Mouse (Mus musculus): ENCODE measurements around the gene Gdf2.

The Gdf2 gene

GRCm38 (mm10) chr14:33956055-33956454 is 15.2 kb downstream of the Gdf2 start:
- no peak for DNase-seq (ENCODE audit: low spot score)

GRCm38 (mm10) chr14:33958186-33958585 is 17.3 kb downstream of the Gdf2 start:
- DNase-seq (ENCODE audit: low spot score), result no peak

GRCm38 (mm10) chr14:33958841-33959240 is 18.0 kb downstream of the Gdf2 start:
- DNase-seq (ENCODE audit: low spot score), result no peak

DNA sequence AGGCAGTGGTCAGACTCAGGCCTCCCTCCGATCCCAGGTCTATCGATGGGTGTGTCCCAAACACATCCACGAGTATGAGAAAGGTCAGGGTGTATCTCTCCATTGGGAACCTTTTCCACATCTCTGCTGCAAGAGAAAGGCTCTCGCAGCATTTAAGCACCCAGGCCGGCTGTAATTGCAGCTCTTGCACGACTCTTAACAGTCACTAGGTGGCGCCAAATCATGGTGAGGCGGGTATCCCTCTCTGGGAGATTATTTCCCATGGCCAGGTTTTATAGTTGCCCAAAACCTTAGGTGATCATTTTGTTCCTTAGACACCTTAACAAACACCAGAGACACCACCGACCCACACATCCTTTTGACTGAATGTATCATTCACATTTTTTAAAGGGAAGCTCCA is 18.5 kb downstream of the Gdf2 start:
- DNase-seq (ENCODE audit: low spot score), result peak; percentile 85

GRCm38 (mm10) chr14:33965675-33966074 is 24.8 kb downstream of the Gdf2 start:
- peak; percentile 30 for DNase-seq (ENCODE audit: low spot score)

- peak; percentile 61 for DNase-seq (ENCODE audit: low spot score)
Measured at GRCm38 (mm10) chr14:33972679-33973078, 31.8 kb downstream of the Gdf2 start.

- DNase-seq (ENCODE audit: low spot score), result no peak
Measured at GRCm38 (mm10) chr14:33974752-33975151, 33.9 kb downstream of the Gdf2 start.

- no peak for DNase-seq (ENCODE audit: low spot score)
Measured at GRCm38 (mm10) chr14:33977748-33978147, 36.9 kb downstream of the Gdf2 start.

DNA sequence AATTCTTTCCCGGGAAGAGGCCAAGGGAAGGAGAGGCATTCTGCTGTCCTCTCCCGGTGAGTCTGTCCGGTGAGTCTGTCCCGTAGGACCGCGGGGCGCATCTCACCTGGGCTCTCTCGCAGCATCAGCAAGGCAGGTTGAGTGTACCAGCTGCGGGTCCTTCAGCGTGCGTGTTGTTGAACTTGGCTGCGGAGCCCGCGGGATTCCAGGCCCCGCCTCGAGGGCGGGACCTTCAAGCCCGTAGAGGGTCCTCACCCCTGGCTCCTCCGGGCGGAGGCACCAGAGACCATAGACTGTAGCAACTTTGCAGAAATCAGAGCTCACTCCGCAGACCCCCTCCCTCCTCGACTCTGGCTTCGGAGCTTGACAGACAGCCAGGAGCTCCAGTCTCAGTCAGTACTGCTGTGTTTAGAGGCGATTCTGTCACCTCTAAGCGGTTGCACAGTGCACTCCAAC is 37.8 kb downstream of the Gdf2 start, which contains the start of gene Zfp488:
Gene Zfp488, minus strand, starts transcription at position 161 of the 456 bp plus-strand sequence.
- peak; percentile 49 for DNase-seq (ENCODE audit: low spot score)

DNA sequence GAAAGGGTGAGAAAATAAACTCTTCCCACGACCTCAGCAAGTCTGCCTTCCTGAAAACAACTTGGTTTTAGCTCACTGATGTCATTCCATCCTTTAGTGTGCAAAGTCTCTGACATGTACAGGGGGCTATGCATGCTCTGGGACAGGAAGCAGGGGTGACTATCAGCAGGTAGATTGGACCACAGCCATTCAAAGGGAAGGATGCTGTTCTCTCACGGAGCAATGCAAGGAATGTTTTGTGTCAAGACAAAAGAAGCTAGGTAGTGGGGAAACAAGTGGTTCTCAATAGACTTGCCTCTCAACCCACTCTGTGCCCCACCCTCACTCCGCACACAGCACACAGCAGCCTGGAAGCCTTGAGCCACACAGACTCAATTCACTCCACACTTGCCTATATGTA is 48.4 kb downstream of the Gdf2 start:
- no peak for DNase-seq (ENCODE audit: low spot score)

- DNase-seq (ENCODE audit: low spot score), result no peak
Measured at GRCm38 (mm10) chr14:33991971-33992370, 51.1 kb downstream of the Gdf2 start.

- DNase-seq (ENCODE audit: low spot score), result no peak
Measured at GRCm38 (mm10) chr14:33993051-33993450, 52.2 kb downstream of the Gdf2 start.

DNA sequence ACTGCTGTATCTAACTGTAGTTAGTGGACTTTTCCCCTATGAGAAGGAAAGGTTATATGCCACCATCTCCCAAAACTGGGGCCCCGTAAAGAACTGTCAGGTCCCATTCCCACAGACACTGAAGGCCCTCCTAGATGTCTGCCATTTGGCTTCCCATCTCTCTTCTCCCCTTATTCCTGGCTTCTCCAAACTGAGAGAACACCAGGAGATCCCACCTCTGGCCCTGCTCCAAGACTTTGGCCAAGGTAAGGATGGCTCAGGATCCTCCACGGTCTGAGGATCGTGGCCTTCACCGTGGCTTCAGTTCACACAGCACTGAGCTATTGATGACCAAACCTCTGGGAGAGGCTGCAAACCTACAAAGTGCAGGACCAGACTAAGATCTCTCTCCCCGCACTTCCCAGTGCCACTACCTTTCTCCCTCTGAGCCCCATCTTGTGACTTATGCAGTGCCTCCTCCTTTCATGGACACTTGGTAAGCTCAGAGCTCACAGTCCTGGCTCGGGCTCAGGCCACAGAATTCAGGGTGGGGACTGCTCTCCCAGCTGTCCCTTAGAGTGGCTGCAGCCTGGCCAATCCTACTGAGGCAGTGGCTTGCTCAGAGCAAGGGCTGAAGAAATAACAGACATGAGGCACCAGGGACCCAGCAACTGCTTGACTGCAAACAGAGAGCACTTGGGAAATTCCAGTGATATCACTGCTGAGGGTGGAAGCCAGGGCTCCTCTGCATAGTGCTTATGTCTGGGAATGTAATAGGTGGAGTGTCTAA is 52.9 kb downstream of the Gdf2 start:
- DNase-seq (ENCODE audit: low spot score), result no peak

Measured in embryo, embryonic 10 days (tissue).